Mouse (Mus musculus) liver, embryonic 16.5 days (tissue): ENCODE measurements around the gene Efcc1. TPM values are rescaled to one million over a fixed set of nuclear protein-coding genes. Genes with fewer than 3 reads are reported as not detected.

Experiments used
- ATAC-seq: fragments of 200-750 bp; cut with Nextera tagmentation; 2 replicates; pipeline ENCODE4 v1.8.0; 2017; ENCODE audit warnings: low read depth, mild to moderate bottlenecking, moderate number of reproducible peaks, moderate library complexity
- H3K27ac ChIP-seq: fragments of 300-500 bp; sonication (generic); 2 replicates; pipeline ENCODE4 v1.5.1; 2014; ENCODE audit warnings: mild to moderate bottlenecking, low read length
- H3K27me3 ChIP-seq: fragments of 300-500 bp; sonication (generic); 2 replicates; pipeline ENCODE4 v1.6.1; 2014; ENCODE audit warnings: low read depth, low read length, mixed read lengths; ENCODE audit not compliant: control insufficient read depth, insufficient read depth
- H3K36me3 ChIP-seq: fragments of 300-500 bp; sonication (generic); 2 replicates; pipeline ENCODE4 v1.6.1; 2014; ENCODE audit warnings: mild to moderate bottlenecking; ENCODE audit not compliant: control insufficient read depth, insufficient read depth
- H3K4me1 ChIP-seq: fragments of 300-500 bp; sonication (generic); 2 replicates; pipeline ENCODE4 v1.6.1; 2014; ENCODE audit warnings: low read depth, low read length, mixed read lengths; ENCODE audit not compliant: control insufficient read depth
- H3K4me2 ChIP-seq: fragments of 300-500 bp; sonication (generic); 2 replicates; pipeline ENCODE4 v1.6.1; 2014; ENCODE audit warnings: low read depth, low read length, mixed read lengths
- H3K4me3 ChIP-seq: fragments of 300-500 bp; sonication (generic); 2 replicates; pipeline ENCODE4 v1.5.1; 2014; ENCODE audit warnings: low read depth, mild to moderate bottlenecking, low read length
- H3K9ac ChIP-seq: fragments of 300-500 bp; sonication (generic); 2 replicates; pipeline ENCODE4 v1.6.1; 2014; ENCODE audit warnings: low read depth, low read length
- H3K9me3 ChIP-seq: fragments of 300-500 bp; sonication (generic); replicated peaks from 2 replicates; pipeline ENCODE4 v1.6.1; 2016; ENCODE audit warnings: low read length; ENCODE audit not compliant: control insufficient read depth
- WGBS: fragments of 180-500 bp; shearing (Covaris S2); extraction: QIAGEN DNeasy Blood & Tissue Kit; methylation state at CpG from one replicate; pipeline ENCODE4 v1.1.7; 2014; ENCODE audit not compliant: insufficient replicate concordance; 5-methylcytosine and 5-hydroxymethylcytosine counted together
- polyA plus RNA-seq: library from polyadenylated mRNA; unstranded; fragments of >200 nt; fragmentation: Nextera tagmentation; extraction: Ambion mirVana; gene quantifications from 2 replicates; pipeline ENCODE4 v1.2.1, GENCODE M21; 2015

Gene Efcc1
- polyA plus RNA-seq, 1 experiment from 2014 or later, result 0.18 TPM

GRCm38 (mm10) chr6:87802462-87802861 lies 71.8 kb downstream of the Efcc1 start:
- WGBS, result 79% methylated on average over 7 of the region's 7 CpGs
- no peak overlapping the region for H3K4me3 ChIP-seq
- no peak overlapping the region for H3K9ac ChIP-seq
- H3K9me3 ChIP-seq, result no peaks in the 10 kb centered on the region
- H3K4me2 ChIP-seq, result no peak overlapping the region
- H3K27ac ChIP-seq, result no peak overlapping the region
- H3K27me3 ChIP-seq, result no peaks in the 10 kb centered on the region
- ATAC-seq, result no peak
- peaks cover 13% of the 10 kb centered on the region; the same call in 1 of the 2 replicates for H3K36me3 ChIP-seq
- peaks cover 54% of the 10 kb centered on the region for H3K4me1 ChIP-seq

GRCm38 (mm10) chr6:87804036-87804435 lies 73.4 kb downstream of the Efcc1 start:
- ATAC-seq, result no peak
- H3K36me3 ChIP-seq, result peaks cover 11% of the 10 kb centered on the region; the same call in 1 of the 2 replicates
- WGBS, result 43% methylated on average over 1 of the region's 1 CpGs
- no peak overlapping the region for H3K9ac ChIP-seq
- no peak overlapping the region for H3K4me3 ChIP-seq
- H3K4me1 ChIP-seq, result peaks cover 53% of the 10 kb centered on the region
- H3K9me3 ChIP-seq, result no peaks in the 10 kb centered on the region
- no peak overlapping the region for H3K4me2 ChIP-seq
- H3K27ac ChIP-seq, result no peak overlapping the region
- no peaks in the 10 kb centered on the region for H3K27me3 ChIP-seq

- Histone ChIP-seq H3K9me3 (no peaks in the 10 kb centered on the region), H3K9ac (no peak overlapping the region), H3K4me2 (no peak overlapping the region), H3K4me3 (no peak overlapping the region), H3K27ac (no peak overlapping the region), H3K36me3 (peaks cover 11% of the 10 kb centered on the region; the same call in 1 of the 2 replicates), H3K4me1 (peaks cover 52% of the 10 kb centered on the region), H3K27me3 (no peaks in the 10 kb centered on the region)
- WGBS, result 67% methylated on average over 7 of the region's 7 CpGs
- no peak for ATAC-seq
Measured at GRCm38 (mm10) chr6:87804886-87805285, 74.2 kb downstream of the Efcc1 start.

- no peak overlapping the region for H3K9ac ChIP-seq
- peaks cover 11% of the 10 kb centered on the region; the same call in 1 of the 2 replicates for H3K36me3 ChIP-seq
- WGBS, result 81% methylated on average over 7 of the region's 7 CpGs
Measured at GRCm38 (mm10) chr6:87805448-87805847, 74.8 kb downstream of the Efcc1 start.

More at GRCm38 (mm10) chr6:87805448-87805847, 74.8 kb downstream of the Efcc1 start:
- peaks cover 51% of the 10 kb centered on the region for H3K4me1 ChIP-seq
- ATAC-seq, result no peak
- no peak overlapping the region for H3K4me2 ChIP-seq
- no peak overlapping the region; the same call in 1 of the 2 replicates for H3K27ac ChIP-seq
- H3K27me3 ChIP-seq, result no peaks in the 10 kb centered on the region
- no peaks in the 10 kb centered on the region for H3K9me3 ChIP-seq
- H3K4me3 ChIP-seq, result no peak overlapping the region

Other genes starting within 250 kb of the Efcc1 start
- gene Arhgap25, start 197.6 kb upstream of the Efcc1 start, polyA plus RNA-seq, result 4.7 and 5.1 TPM in 2 replicates
- 5.8 and 7.0 TPM in 2 replicates for gene Prokr1, start 140.1 kb upstream of the Efcc1 start, polyA plus RNA-seq
- gene Aplf, start 58.7 kb upstream of the Efcc1 start, polyA plus RNA-seq, result 13.9 and 15.4 TPM in 2 replicates
- gene Gp9, start 47.2 kb downstream of the Efcc1 start, polyA plus RNA-seq, result 24.8 and 26.2 TPM in 2 replicates
- gene Rab43, start 81.3 kb downstream of the Efcc1 start, polyA plus RNA-seq, result 32.4 and 34.8 TPM in 2 replicates
- gene Gm45140, start 104.9 kb downstream of the Efcc1 start, polyA plus RNA-seq, result 4.5 and 4.6 TPM in 2 replicates
- 17.5 and 24.2 TPM in 2 replicates for gene Isy1, start 107.9 kb downstream of the Efcc1 start, polyA plus RNA-seq
- 486 and 530 TPM in 2 replicates for gene Cnbp, start 120.2 kb downstream of the Efcc1 start, polyA plus RNA-seq
- gene Copg1, start 156.9 kb downstream of the Efcc1 start, polyA plus RNA-seq, result 58.1 and 59.3 TPM in 2 replicates
- gene Hmces, start 183.1 kb downstream of the Efcc1 start, polyA plus RNA-seq, result 14.9 and 17.5 TPM in 2 replicates